Mouse (Mus musculus) stomach, embryonic 14.5 days (tissue): ENCODE measurements around the gene Sppl3. TPM values are rescaled to one million over a fixed set of nuclear protein-coding genes. Genes with fewer than 3 reads are reported as not detected.
A peak's percentile ranks its signal among the peaks of the same experiment; 100 is the strongest.

Source experiments
- ATAC-seq: fragments of 200-750 bp; cut with Nextera tagmentation; 2 replicates; pipeline ENCODE4 v1.8.0; 2017; ENCODE audit warnings: low read depth, moderate TSS enrichment; ENCODE audit not compliant: insufficient number of reproducible peaks, insufficient read depth, low FRiP score
- H3K27ac ChIP-seq: fragments of 300-500 bp; sonication (generic); 2 replicates; pipeline ENCODE4 v1.5.1; 2014; ENCODE audit warnings: mild to moderate bottlenecking, low read length, moderate library complexity, mixed read lengths
- H3K27me3 ChIP-seq: fragments of 300-500 bp; sonication (generic); 2 replicates; pipeline ENCODE4 v1.6.1; 2014; ENCODE audit warnings: low read length, control low read depth, mixed read lengths; ENCODE audit not compliant: control insufficient read depth, insufficient read depth
- H3K36me3 ChIP-seq: fragments of 300-500 bp; sonication (generic); 2 replicates; pipeline ENCODE4 v1.6.1; 2014; ENCODE audit warnings: mild to moderate bottlenecking, control low read depth, low read length, moderate library complexity, mixed read lengths; ENCODE audit not compliant: control insufficient read depth, insufficient read depth
- H3K4me1 ChIP-seq: fragments of 300-500 bp; sonication (generic); 2 replicates; pipeline ENCODE4 v1.6.1; 2014; ENCODE audit warnings: low read length, control low read depth, mixed read lengths; ENCODE audit not compliant: control insufficient read depth, insufficient read depth
- H3K4me2 ChIP-seq: fragments of 300-500 bp; sonication (generic); replicated peaks from 2 replicates; pipeline ENCODE4 v1.6.1; 2014; ENCODE audit warnings: low read depth, low read length, control low read depth
- H3K4me3 ChIP-seq: fragments of 300-500 bp; sonication (generic); 2 replicates; pipeline ENCODE4 v1.5.1; 2014; ENCODE audit warnings: low read depth, low read length, control low read depth
- H3K9ac ChIP-seq: fragments of 300-500 bp; sonication (generic); replicated peaks from 2 replicates; pipeline ENCODE4 v1.6.1; 2014; ENCODE audit warnings: low read depth, mild to moderate bottlenecking, control low read depth, low read length, moderate library complexity, mixed read lengths
- H3K9me3 ChIP-seq: fragments of 300-500 bp; sonication (generic); 2 replicates; pipeline ENCODE4 v1.6.1; 2016; ENCODE audit warnings: low read depth, low read length, control low read depth; ENCODE audit not compliant: control insufficient read depth
- WGBS: fragments of 180-500 bp; shearing (Covaris S2); extraction: QIAGEN DNeasy Blood & Tissue Kit; methylation state at CpG from one replicate; pipeline ENCODE4 v1.1.7; 2014; 5-methylcytosine and 5-hydroxymethylcytosine counted together
- polyA plus RNA-seq: library from polyadenylated mRNA; unstranded; fragments of >200 nt; fragmentation: Nextera tagmentation; extraction: Ambion mirVana; gene quantifications from 2 replicates; pipeline ENCODE4 v1.2.1, GENCODE M21; 2014

The Sppl3 gene
- polyA plus RNA-seq, 1 experiment from 2014 or later, result 27.7 TPM

DNA sequence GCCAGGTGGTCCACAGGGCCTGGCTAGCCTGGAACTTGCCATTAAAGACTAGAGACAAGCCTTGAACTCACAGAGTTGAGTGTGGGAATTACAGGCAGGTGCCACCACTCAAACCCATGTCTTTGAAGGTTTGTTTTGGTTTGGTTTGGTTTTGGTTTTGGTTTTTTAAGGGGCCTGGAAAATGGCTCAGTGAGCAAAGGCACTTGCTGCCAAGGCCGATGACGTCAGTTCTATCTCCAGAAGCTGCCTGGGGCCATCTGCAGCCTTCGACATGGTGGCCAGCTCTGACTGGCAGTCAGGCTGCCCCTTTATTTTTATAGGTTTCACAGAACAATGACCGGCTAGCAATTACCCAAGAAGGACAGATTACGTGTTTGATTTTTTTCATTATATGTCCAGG, 110.0 kb downstream of the Sppl3 start:
- Histone ChIP-seq H3K27me3 (no peaks in the 10 kb centered on the region), H3K4me3 (no peak overlapping the region), H3K9ac (no peak overlapping the region), H3K4me2 (no peak overlapping the region), H3K4me1 (0 out of 2 replicates have a peak, but pooled peaks cover 2% of the 10 kb centered on the region), H3K9me3 (no peaks in the 10 kb centered on the region), H3K27ac (no peak overlapping the region), H3K36me3 (peaks cover 8% of the 10 kb centered on the region)
- WGBS, result 80% methylated on average over 5 of the region's 5 CpGs
- no peak for ATAC-seq

DNA sequence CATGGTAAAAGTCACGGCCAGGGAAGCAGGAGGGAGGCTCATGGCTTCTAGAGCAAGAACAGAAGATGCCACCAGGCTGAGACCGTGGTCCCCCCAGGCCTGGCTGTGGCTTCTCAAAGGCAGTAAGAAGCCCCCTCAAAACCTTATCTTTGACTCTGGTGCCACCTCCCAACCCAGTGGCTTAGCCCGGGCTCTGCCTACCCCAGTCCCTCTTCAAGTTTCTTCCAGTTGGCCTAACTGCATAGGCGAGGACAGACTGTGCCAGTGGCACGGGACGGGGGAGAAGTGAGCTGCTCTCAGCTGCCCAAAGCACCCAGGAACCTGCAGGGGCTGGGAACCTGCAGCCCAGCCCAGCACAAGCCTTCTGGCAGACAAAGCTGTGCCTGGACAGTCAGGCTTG, 113.8 kb downstream of the Sppl3 start:
- Histone ChIP-seq H3K9me3 (no peaks in the 10 kb centered on the region), H3K36me3 (peaks cover 20% of the 10 kb centered on the region), H3K9ac (no peak overlapping the region), H3K4me3 (no peak overlapping the region), H3K27ac (no peak overlapping the region), H3K4me2 (no peak overlapping the region), H3K4me1 (no peaks in the 10 kb centered on the region), H3K27me3 (no peaks in the 10 kb centered on the region)
- 95% methylated on average over 6 of the region's 6 CpGs for WGBS
- no peak for ATAC-seq

DNA sequence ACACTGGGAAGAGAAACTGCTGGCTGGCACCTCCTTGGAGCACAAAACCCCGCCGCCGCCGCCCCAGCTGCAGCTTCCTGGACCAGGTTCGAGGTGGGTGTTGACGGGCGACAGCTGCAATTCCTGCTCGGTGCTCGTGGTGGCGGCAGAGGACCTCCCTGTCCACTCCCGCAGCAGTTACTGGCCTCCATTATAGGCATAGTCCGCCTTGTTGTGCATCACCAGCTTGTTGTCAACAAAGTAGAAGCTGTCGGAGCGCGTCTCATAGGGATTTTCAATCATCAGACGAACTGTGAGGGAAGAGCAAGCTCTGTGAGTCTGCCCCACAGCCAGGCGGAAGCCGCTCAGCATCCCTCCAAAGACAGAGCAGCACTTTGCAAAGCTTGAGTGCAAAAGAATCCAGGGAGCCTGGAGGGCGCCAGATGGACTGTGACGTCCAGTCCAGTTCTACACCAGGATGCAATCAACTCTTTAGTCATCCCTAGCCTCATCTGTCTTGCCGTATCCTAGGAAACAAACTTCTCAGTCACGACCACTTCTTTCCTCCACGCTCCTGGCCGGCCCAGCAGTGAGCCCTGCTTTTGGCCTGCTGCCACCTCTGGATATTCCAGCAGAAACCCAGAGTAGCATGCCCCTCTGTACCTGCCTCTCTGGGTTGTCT, 114.4 kb downstream of the Sppl3 start:
- Histone ChIP-seq H3K9me3 (no peaks in the 10 kb centered on the region), H3K9ac (no peak overlapping the region), H3K36me3 (peaks cover 20% of the 10 kb centered on the region), H3K27me3 (no peaks in the 10 kb centered on the region), H3K4me1 (no peaks in the 10 kb centered on the region), H3K4me3 (no peak overlapping the region), H3K4me2 (no peak overlapping the region), H3K27ac (no peak overlapping the region)
- ATAC-seq, result 0 out of 2 replicates have a peak, but pooled peaks have one; percentile 57
- WGBS, result 24% methylated on average over 24 of the region's 24 CpGs

DNA sequence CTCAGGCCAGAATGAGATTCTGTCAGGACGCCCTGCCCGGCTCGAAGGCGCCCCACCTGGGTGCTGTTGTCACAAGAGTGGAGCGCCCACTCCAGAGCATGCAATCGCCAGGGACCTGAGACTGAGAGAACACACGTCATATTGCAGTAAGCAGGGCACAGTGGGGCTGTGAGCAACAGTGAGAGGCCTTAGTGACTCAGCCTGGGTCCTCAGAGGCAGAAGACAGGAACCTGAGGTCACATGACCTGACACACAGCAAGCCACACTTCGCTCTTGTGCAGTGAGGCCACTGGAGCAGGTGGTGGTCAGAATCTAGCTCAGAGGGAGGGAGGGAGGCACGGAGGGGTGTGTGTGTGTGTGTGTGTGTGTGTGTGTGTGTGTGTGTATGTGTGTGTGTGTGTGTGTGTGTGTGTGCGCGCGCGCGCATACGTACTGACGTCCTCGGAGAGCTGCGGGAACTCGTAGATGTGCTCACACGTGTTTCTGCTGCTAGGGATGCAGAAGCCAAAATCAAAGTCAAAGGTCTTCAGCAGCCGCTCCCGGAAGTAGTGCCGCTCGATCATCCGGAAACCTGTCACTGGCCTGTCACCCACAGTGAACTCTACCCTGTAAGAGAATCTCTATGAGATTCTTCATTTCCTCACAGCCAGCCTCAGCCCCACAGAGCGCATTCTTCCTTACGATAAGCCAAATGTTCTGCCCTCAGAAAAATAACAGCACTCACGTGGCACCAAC, 115.8 kb downstream of the Sppl3 start:
- Histone ChIP-seq H3K36me3 (peaks cover 20% of the 10 kb centered on the region), H3K9me3 (no peaks in the 10 kb centered on the region), H3K4me1 (no peaks in the 10 kb centered on the region), H3K9ac (no peak overlapping the region), H3K4me3 (no peak overlapping the region), H3K4me2 (no peak overlapping the region), H3K27ac (no peak overlapping the region), H3K27me3 (no peaks in the 10 kb centered on the region)
- ATAC-seq, result no peak
- 90% methylated on average over 28 of the region's 28 CpGs for WGBS

DNA sequence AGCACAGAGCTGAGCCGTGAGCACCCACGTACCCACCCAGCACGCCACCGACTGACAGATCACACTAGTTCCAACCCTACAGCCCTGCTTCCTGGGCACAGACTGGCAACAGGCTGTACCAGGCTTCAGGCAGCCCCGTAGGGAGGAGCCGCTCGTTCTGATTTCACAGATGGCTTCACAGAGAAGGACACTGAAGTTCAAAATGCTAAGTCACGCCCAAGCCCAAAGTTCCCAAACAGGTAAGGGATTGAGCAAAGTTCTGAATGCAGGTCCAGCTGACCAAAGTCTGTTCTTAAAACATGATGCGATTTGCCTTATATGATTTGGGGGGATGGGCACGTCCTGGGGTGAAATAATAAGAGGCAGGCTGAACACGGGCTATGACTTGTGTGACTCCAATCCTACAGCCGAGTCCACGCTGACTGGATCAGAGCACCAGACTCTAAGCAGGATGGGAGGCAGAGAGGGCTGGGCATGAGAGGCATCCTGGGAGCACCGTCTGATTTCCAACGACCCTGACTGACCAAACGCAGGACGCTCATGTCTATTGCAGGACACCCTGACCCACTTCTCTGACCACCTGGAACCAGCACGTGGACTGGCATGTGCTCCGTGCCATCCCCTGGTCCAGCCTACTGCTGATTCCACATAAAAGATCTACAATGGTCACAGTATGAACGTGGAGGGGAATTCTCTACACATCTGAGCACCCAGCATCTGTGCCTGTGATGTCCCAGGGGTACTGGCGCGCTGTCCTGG, 116.7 kb downstream of the Sppl3 start:
- Histone ChIP-seq H3K9me3 (no peaks in the 10 kb centered on the region), H3K36me3 (peaks cover 20% of the 10 kb centered on the region)
- no peak for ATAC-seq

DNA sequence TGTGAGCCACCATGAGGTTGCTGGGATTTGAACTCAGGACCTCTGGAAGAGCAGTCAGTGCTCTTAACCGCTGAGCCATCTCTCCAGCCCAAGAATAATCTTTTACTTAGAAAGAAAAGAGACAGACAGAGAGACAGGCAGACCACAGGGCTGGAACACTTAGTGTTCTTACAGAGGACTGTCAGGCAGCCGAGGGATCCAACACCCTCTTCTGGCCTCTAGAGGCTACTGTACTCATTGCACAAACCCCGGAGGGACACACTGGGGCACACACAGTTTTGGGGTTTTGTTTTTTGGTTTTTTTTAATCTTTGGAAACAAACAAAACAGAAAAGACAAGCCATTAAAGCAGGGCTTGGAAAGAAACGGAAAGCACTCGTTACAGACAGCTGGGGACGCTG, 118.4 kb downstream of the Sppl3 start:
- H3K27me3 ChIP-seq, result no peaks in the 10 kb centered on the region
- no peaks in the 10 kb centered on the region for H3K9me3 ChIP-seq
- H3K36me3 ChIP-seq, result peaks cover 17% of the 10 kb centered on the region
- no peak overlapping the region for H3K4me3 ChIP-seq
- 89% methylated on average over 6 of the region's 6 CpGs for WGBS
- H3K9ac ChIP-seq, result no peak overlapping the region
- peaks cover 9% of the 10 kb centered on the region; the same call in 1 of the 2 replicates for H3K4me1 ChIP-seq
- ATAC-seq, result no peak
- no peak overlapping the region for H3K27ac ChIP-seq
- H3K4me2 ChIP-seq, result no peak overlapping the region

More for the DNA sequence above, 116.7 kb downstream of the Sppl3 start:
- Histone ChIP-seq H3K9ac (no peak overlapping the region), H3K27me3 (no peaks in the 10 kb centered on the region), H3K27ac (no peak overlapping the region), H3K4me3 (no peak overlapping the region), H3K4me1 (no peaks in the 10 kb centered on the region), H3K4me2 (no peak overlapping the region)
- 91% methylated on average over 22 of the region's 22 CpGs for WGBS

DNA sequence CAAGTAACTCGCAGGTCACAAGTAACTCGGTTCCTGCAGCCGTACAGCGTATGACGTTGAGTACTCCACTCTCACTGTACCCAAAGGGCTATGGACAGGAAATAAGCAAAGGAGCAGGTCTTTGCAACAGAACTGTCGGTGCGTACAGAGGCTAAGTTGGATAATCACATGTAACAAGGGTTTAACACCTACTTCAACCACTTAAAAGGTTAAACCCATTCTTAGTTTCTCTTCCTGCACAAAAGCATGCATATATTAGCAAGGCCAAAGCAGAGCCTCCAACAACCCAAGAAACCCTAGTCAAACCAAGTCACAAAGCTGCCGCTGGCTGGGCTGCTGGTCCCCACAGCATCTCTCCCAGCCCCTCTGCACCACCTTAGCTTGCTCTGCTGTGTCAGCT, 121.5 kb downstream of the Sppl3 start:
- WGBS, result 89% methylated on average over 8 of the region's 8 CpGs
- Histone ChIP-seq H3K4me3 (no peak overlapping the region), H3K9me3 (no peaks in the 10 kb centered on the region), H3K4me1 (peaks cover 9% of the 10 kb centered on the region; the same call in 1 of the 2 replicates), H3K27me3 (no peaks in the 10 kb centered on the region), H3K27ac (no peak overlapping the region), H3K36me3 (peaks cover 8% of the 10 kb centered on the region), H3K4me2 (no peak overlapping the region), H3K9ac (no peak overlapping the region)
- no peak for ATAC-seq

DNA sequence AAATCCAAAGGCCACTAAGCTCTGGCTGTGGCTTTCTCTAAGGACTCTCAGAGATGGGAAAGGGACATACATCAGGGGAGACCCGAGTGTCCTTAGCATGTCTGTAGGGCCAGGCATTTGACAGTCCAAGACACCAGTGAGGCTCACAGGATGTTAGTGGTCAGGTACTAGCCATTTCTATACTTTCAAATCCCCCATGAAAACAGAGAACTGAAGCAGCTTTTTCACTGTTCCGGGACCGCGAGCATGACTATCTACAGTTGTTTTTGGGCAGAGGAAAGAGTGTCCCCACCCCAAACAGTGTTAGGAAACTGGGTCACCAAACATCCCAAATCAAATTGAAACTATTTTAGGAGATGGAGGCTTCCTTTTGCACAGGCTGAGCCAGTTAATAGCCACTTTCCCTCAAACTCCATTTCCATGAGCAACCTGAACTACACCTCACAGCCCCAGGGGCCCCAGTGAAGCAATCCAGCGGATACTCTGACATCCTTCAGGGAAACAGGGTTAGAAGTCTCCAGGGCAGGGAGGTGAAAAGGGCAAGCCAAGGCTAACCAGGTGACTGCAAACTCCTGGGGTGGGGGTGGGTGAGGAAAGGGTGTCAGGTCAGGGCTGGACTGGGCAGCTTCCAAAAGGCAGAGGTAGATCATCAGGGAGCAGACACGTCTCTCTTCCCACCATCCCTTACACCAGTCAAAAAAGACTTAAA, 122.6 kb downstream of the Sppl3 start:
- H3K27me3 ChIP-seq, result no peaks in the 10 kb centered on the region
- H3K27ac ChIP-seq, result no peak overlapping the region
- H3K9me3 ChIP-seq, result no peaks in the 10 kb centered on the region
- H3K4me2 ChIP-seq, result peak overlapping the region; percentile 96
- H3K4me3 ChIP-seq, result peak overlapping the region; percentile 97
- H3K9ac ChIP-seq, result peak overlapping the region; percentile 60; the same call in 1 of the 2 replicates
- 49% methylated on average over 6 of the region's 6 CpGs for WGBS
- peaks cover 9% of the 10 kb centered on the region; the same call in 1 of the 2 replicates for H3K4me1 ChIP-seq
- H3K36me3 ChIP-seq, result no peaks in the 10 kb centered on the region
- no peak for ATAC-seq
